In genomic region chr4:143325625-143325941, GRCm38 (mm10) we compare ENCODE assay signal across 7 mouse cellular contexts. TPM values are rescaled to one million over a fixed set of nuclear protein-coding genes. Genes with fewer than 3 reads are reported as not detected.
DNase-seq lines count a peak whose midpoint lies in the region; ATAC-seq and TF ChIP-seq lines count a peak whose summit lies in the region.

No protein-coding gene starts in this region.

- peak; percentile 88 for DNase-seq in adrenal gland, postnatal 14 days
- DNase-seq in embryo, embryonic 11 days: peak; percentile 88
- DNase-seq in gastrocnemius, postnatal 36 days: peak; percentile 69 to 73
- peak; percentile 80 to 84 for DNase-seq in left cerebral cortex, postnatal 25 days (ENCODE audit: low spot score in 2 of 2)
- peak; percentile 77 for DNase-seq in mesoderm, embryonic 11.5 days (ENCODE audit: low read depth, low spot score)
- DNase-seq in right cerebral cortex, postnatal 4 days: peak; percentile 93

- peak overlapping the region; percentile 31 for H3K4me3 ChIP-seq in intestine, postnatal 0 days (ENCODE audit: low read depth, low read length)

- no peaks in the 10 kb centered on the region for H3K4me1 ChIP-seq in intestine, postnatal 0 days (replicated peaks; ENCODE audit: control insufficient read depth, insufficient read depth, low read length)

- intact Hi-C loops in gastrocnemius, postnatal 36 days (cut with DNase I): loop anchor here (1.0 kb wide), 1 partner anchor 54 kb away; no protein-coding TSS in a partner anchor
- intact Hi-C loops in left cerebral cortex, postnatal 25 days (cut with DNase I): loop anchor here (1.0 kb wide), 1 partner anchor 55 kb away; no protein-coding TSS in a partner anchor

- H3K4me2 ChIP-seq in intestine, postnatal 0 days (replicated peaks; ENCODE audit: low read depth): peak overlapping the region; percentile 72

- H3K9me3 ChIP-seq in intestine, postnatal 0 days (ENCODE audit: control insufficient read depth): no peaks in the 10 kb centered on the region

- 2% methylated on average over 10 of the region's 10 CpGs for whole genome bisulfite sequencing in intestine, postnatal 0 days

- ATAC-seq in intestine, postnatal 0 days: no peak

- H3K27me3 ChIP-seq in intestine, postnatal 0 days (replicated peaks; ENCODE audit: control insufficient read depth, insufficient read depth, low read length): no peaks in the 10 kb centered on the region

- TF ChIP-seq CTCF in intestine, postnatal 0 days (IDR thresholded peaks at IDR 0.05; ENCODE audit: low read depth): peak; percentile 88

- H3K36me3 ChIP-seq in intestine, postnatal 0 days (ENCODE audit: control insufficient read depth, insufficient read depth): no peaks in the 10 kb centered on the region

- no peak overlapping the region for H3K27ac ChIP-seq in intestine, postnatal 0 days (ENCODE audit: low read depth, low read length)

- 0 out of 2 replicates have a peak overlapping the region, but pooled peaks have one; percentile 26 for H3K9ac ChIP-seq in intestine, postnatal 0 days (ENCODE audit: low read depth, low read length)

RNA-seq across cellular contexts. Expression of gene Lrrc38, which starts 24.0 kb away (rescaled TPM):
- total RNA-seq in adrenal gland, postnatal 14 days (2021): not detected in 2 replicates
- total RNA-seq in gastrocnemius, postnatal 36 days (2021): 10 to 100 TPM; 18.7 to 22.2 TPM
- not detected in 2 replicates for polyA plus RNA-seq in intestine, postnatal 0 days (2015; fragmentation: Nextera tagmentation; extraction: Ambion mirVana)
- total RNA-seq in left cerebral cortex, postnatal 25 days (2021): 1 to 10 TPM; 1.9 to 2.3 TPM

RNA-seq across cellular contexts. Expression of gene Pdpn, which starts 26.2 kb away (rescaled TPM):
- 5.9 and 8.4 TPM in 2 replicates for total RNA-seq in adrenal gland, postnatal 14 days (2021)
- total RNA-seq in gastrocnemius, postnatal 36 days (2021): 1 to 10 TPM; 7.0 to 7.7 TPM
- 18.1 and 18.5 TPM in 2 replicates for polyA plus RNA-seq in intestine, postnatal 0 days (2015; fragmentation: Nextera tagmentation; extraction: Ambion mirVana)
- total RNA-seq in left cerebral cortex, postnatal 25 days (2021): 10 to 100 TPM; 14.7 to 15.9 TPM

Comparison
In these comparisons a context has a peak if more than half of its experiments do, and no peak if none do; other contexts are left out.
1. RNA of gene Lrrc38, which starts 24.0 kb away (total RNA-seq): 18.7 to 22.2 TPM in gastrocnemius, postnatal 36 days; 1.9 to 2.3 TPM in left cerebral cortex, postnatal 25 days and not detected in adrenal gland, postnatal 14 days; every median in the first group is over 4 times any median in the second.
2. Peak in every context shown above with its lines, with median percentiles within 50 percentile points of each other: DNase-seq.